Mouse (Mus musculus) layer of hippocampus, postnatal 10 days (tissue): ENCODE measurements around the gene Myh9. TPM values are rescaled to one million over a fixed set of nuclear protein-coding genes. Genes with fewer than 3 reads are reported as not detected.
"Not testable (repeated sequence)": the region's sequence is repeated elsewhere in the genome, so short reads cannot be mapped to it uniquely, and the experiment has no call there.

Experiments used
- DNase-seq, 2 experiments: peaks; one replicate each; pipeline ENCODE4 v3.0.0; 2021; ENCODE audit warnings: low spot score in 2 of 2
- total RNA-seq, 2 experiments: library from RNA; stranded (reverse); gene quantifications; 2 replicates each; pipeline ENCODE4 v1.2.3; 2021

Myh9 gene
- total RNA-seq, 2 experiments from 2014 or later: 65.2 to 75.2 TPM

DNA sequence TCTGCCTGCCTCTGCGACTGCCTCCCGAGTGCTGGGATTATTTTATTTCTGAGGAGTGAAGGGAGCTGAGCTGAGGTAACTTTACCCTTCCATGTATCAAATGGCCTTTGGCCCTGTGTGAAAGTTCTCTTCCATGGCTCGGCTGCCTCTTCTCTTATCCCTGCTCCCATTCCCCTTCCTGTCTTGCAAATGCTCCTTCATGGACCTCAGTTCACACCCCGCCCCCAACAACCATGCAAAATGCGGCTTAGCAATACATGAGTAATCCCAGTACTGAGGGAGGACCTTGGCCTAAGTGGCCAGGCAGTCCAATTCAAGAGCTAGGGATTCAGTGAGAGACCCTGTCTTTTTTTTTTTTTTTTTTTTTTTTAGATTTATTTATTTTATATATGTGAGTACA lies 26.4 kb upstream of the Myh9 start:
- no peak for DNase-seq

DNA sequence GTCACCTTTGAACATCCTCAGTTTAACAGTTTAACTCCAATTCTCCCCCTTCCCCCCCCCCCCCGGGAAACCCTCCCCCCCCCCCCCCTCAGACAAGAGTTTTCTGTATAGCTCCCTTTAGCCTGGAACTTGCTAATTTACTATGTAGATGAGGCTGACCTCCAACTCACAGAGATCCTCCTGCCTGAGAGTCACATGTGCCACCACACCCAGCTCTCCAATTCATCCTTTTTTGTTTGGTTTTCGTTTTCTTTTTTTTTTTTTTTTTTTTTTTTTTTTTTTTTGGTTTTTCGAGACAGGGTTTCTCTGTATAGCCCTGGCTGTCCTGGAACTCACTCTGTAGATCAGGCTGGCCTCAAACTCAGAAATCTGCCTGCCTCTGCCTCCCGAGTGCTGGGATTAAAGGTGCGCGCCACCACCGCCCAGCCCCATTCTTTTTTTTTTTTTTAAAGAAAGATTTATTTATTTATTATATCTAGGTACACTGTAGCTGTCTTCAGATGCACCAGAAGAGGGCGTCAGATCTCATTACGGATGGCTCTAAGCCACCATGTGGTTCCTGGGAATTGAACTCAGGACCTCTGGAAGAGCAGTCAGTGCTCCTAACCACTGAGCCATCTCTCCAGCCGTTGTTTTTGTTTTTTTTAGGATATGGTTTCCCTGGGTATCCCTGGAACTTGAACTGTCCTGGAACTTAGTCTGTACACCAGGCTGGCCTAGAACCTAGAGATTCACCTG lies 25.4 kb upstream of the Myh9 start:
- not testable (repeated sequence) for DNase-seq

- no peak for DNase-seq
Measured at GRCm38 (mm10) chr15:77866583-77867220, 24.7 kb upstream of the Myh9 start.

GRCm38 (mm10) chr15:77864063-77864758 lies 22.2 kb upstream of the Myh9 start:
- no peak for DNase-seq

DNA sequence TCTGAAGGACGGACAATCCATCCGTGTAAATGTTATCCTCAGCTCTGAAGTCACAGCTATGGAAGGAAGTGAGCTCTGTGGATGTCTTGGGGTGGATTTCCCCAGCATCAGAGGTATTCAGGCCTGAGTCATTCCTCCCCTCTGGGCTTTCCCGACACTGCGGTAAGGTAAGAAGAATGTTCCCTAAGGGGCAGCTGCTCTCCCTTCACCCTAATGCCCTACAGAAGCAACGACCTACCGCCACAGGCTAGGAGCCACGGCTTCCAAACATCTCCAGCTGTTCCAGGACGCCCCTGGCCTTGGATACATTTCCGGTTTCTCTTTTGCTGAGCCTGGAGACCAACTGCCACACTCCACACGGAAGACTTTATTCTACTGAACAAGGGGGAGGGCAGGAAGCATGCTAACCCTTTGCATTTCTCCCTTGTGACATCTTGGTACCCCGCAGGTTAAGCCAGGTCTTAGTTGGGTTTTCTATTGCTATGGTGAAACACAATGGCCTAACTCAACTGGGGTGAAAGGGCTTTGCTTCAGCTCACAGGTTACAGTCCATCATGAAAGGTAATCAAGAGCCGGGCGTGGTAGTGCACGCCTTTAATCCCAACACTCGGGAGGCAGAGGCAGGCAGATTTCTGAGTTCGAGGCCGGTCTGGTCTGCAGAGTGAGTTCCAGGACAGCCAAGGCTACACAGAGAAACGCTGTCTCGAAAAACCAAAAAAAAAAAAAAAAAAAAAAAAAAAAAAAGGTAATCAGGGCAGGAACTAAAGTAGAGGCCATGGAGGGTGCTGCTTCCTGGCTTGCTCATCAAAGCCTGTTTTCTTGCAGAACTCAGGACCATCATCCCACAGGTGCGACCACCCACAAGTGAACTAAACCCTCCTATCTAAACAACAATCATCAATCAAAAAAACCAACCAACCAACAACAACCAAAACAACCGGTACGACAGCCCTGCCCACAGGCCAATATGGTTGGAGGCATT lies 21.3 kb upstream of the Myh9 start:
- DNase-seq: no peak

DNA sequence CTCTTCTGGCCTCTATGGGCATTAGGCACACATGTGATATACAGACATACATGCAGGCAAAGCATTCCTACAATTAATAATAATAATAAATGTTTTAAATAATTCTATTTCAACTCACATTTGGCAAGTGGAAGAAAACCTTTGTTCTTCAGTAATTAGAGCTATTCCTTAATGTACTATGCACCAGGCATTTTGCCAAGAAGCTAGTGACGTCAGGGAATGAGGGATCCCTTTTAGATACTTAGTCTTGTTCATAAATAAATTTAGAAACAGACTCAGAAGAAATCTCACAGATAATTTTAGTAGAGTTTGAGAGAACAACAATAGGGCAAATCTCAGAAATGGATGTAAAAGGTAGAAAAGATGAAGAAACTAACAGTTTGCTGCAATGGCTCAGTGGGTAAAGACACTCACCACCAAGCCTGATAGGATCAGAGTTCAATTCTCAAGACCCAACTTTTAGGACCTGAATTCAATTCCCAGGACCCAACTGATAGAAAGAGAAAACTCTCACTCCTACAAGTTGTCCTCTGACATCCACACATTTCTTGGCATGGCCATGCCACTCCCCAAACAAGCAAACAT lies 18.2 kb upstream of the Myh9 start:
- DNase-seq: no peak

DNA sequence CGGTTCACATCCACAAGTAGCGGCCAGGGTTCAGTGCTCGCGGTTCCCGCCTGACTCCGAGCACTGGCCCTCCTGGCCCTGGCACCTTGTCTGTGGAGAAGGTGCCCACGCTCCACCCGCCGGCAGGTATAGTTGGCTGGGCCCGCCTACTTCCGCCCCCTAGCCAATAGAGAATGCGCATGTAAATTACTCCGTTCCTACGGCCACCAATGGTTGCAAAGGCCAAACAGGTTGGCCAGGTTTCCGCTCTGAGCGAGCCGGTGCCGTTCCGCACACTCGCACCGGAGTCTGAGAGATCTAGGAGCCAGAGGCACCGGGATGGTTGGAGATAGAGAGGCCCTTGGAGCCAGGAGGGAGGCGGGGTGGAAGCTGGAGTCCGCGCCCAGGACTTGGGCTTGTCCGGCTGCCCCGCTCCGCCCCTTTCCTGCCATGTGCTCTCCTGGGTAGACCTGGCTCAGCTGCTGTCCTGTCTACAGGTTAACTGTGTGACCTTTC lies 15.7 kb upstream of the Myh9 start:
- peak; percentile 34 to 58 for DNase-seq

DNA sequence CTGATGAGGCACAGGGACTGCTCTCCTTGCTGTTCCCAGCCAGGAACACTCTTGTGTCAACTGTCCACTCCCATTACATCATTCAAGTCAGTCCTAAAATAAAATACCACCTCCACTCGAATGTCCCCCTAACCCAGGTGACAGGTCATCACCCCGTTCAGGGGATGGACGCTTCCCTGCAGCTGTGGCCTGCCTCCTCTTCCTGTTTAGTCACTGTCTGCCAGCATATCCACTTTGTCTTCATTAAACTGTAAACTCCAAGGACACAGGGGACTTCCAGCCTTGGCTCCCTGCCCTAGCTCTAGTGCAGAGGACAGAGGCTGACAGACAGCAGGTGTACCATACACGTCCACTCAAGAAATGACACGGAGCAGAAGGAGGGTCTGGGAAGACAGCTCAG lies 14.6 kb upstream of the Myh9 start:
- DNase-seq: no peak

GRCm38 (mm10) chr15:77855301-77855700 lies 13.3 kb upstream of the Myh9 start:
- DNase-seq: no peak

GRCm38 (mm10) chr15:77852001-77852400 lies 10.0 kb upstream of the Myh9 start:
- DNase-seq: no peak

DNA sequence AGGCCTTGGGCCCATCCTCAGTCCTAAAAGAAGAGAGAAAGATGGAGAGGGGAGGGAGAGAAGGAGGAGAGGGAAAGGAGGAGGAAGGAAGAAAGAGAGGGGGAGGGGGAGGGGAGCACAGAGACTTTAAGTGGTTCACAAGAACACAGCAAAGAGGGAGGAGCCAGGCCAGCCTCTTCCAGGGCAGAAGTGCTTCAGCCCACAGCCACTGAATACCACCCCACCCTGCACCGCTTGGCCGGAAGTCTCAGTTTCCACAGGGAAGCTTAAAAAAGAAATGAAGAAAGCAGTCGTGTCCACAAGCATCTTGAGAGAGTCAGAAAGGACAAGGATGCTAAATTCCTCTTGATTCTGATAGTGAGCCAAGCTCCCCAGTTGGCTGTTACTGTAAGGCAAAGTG lies 9.2 kb upstream of the Myh9 start:
- DNase-seq: no peak

GRCm38 (mm10) chr15:77849572-77850229 lies 7.7 kb upstream of the Myh9 start:
- DNase-seq: no peak

DNA sequence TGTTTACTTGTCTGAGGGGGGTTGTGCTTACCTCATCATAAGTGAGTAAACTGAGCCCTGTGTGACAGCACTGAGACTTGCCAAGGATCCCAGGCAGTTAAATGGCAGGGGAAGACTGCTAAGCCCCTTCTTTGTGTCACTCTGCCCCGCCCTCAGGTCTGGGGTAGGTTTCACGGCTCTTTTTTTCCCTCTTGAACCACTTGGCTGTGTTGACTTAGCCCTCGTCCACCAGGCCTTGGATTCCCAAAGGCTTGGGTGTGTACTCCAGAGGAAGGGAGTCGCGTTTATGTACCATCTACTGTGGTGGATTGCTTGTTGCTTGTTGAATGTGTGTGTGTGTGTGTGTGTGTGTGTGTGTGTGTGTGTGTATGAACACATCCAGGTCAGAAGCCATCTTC lies 7.1 kb upstream of the Myh9 start:
- no peak for DNase-seq

DNA sequence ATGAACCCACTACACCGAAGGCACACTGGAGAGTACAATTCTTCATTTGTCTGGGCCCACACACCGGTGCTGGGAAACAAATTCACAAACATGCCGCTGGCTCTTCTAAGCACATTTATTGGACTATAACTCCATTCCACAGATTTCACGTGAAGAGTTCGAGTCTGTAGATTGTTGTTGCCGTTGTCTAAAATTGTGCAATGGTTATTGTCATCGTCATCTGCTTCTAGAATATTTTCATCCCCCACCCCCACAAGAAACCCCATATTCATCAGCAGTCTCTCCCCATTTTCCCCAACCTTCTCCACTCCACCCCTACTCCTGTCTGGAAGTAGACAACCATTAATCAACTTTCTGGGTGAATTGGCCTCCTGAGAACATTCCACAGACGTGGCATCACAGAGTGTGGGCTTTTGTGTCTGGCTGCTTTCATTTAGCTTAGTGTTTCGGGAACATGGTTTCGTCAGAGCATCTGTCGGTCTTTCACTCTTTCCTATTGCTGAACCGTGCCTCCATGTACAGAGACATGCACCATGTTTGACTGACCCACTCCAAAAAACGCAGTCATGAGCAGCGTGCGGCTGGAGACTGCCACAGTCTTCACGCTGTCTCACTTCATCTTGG lies 6.6 kb upstream of the Myh9 start:
- DNase-seq: no peak

DNA sequence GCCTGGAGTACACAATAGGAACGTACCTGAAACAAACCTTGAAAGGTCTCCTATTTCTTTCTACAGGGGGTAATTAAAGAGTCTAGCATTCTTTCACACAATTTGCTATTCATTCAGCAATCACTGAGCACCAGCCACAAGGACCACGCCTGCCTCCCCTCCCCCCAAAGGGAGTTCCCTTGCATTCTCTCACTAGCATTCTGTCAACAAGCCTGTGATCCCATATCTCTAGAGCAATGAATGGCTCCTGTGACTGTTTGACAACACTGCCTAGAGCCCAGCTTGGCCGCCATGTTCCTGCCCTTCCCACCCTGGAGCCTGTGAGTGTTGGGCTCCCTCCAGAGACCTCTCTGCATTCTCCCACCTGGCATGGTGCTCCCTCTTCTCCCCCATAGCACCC lies 5.9 kb upstream of the Myh9 start:
- no peak for DNase-seq

- no peak for DNase-seq
Measured at GRCm38 (mm10) chr15:77847108-77847507, 5.1 kb upstream of the Myh9 start.

DNA sequence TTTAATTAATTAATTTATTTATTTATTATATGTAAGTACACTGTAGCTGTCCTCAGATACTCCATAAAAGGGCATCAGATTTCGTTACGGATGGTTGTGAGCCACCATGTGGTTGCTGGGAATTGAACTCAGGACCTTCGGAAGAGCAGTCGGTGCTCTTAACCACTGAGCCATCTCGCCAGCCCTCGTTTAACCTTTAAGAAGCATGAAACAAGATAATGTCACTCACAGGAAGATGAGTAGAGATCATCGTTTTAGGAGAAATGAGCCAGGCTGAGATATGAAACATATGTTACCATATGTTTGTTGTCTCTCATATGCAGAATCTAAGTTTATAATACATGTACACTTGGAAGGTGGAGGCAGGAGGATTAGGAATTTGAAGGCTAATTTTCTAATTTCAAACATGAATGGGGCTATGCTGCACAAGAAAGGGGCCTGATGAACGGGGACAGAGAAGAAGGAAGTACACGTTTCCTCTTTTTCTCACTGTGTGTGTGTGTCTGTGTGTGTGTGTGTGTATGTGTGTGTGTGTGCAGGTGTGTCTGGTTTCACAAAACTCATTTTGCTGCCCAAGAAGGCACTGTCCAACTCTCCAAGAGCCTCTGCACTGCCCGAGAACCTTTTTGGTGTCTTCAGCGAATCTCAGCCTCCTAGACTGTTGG lies 4.1 kb upstream of the Myh9 start:
- DNase-seq: not testable (repeated sequence)

GRCm38 (mm10) chr15:77844955-77845635 lies 3.1 kb upstream of the Myh9 start:
- no peak for DNase-seq

GRCm38 (mm10) chr15:77844048-77844447 lies 2.1 kb upstream of the Myh9 start:
- DNase-seq: no peak
